Mouse (Mus musculus) E14TG2a.4 (cell line): ENCODE results near the gene Nkain2.

Source experiments
- H3K27me3 ChIP-seq: 2 replicates; pipeline ENCODE4 v1.6.1; 2014; ENCODE audit warnings: low read length, control low read depth; ENCODE audit not compliant: insufficient read depth
- H3K36me3 ChIP-seq: 2 replicates; pipeline ENCODE4 v1.6.1; 2014; ENCODE audit warnings: low read length, control low read depth; ENCODE audit not compliant: insufficient read depth
- H3K4me1 ChIP-seq: replicated peaks from 2 replicates; pipeline ENCODE4 v1.6.1; 2014; ENCODE audit warnings: low read depth, low read length, control low read depth
- H3K4me3 ChIP-seq: replicated peaks from 2 replicates; pipeline ENCODE4 v1.5.1; 2014; ENCODE audit warnings: mild to moderate bottlenecking, low read length
- H3K9me3 ChIP-seq: 2 replicates; pipeline ENCODE4 v1.6.1; 2014; ENCODE audit warnings: low read length, control low read depth
- CTCF ChIP-seq: conservative IDR thresholded peaks from 2 replicates; pipeline ENCODE4 v1.5.1; 2014; ENCODE audit warnings: low read length
- NANOG ChIP-seq: IDR thresholded peaks from 2 replicates; pipeline ENCODE4 v1.6.1; 2014; ENCODE audit warnings: borderline replicate concordance, low read length, mixed read lengths
- POU5F1 ChIP-seq: IDR thresholded peaks from 2 replicates; pipeline ENCODE4 v1.6.1; 2014; ENCODE audit warnings: low read length, borderline replicate concordance

The Nkain2 gene

GRCm38 (mm10) chr10:32060396-32060795 is 829.9 kb downstream of the Nkain2 start:
- H3K36me3 ChIP-seq, result no peaks in the 10 kb centered on the region
- TF ChIP-seq POU5F1 (no peak), CTCF (no peak), NANOG (no peak)

GRCm38 (mm10) chr10:32058251-32058650 is 832.0 kb downstream of the Nkain2 start:
- Histone ChIP-seq H3K27me3 (no peaks in the 10 kb centered on the region), H3K4me1 (no peaks in the 10 kb centered on the region), H3K4me3 (no peak overlapping the region), H3K9me3 (no peaks in the 10 kb centered on the region), H3K36me3 (no peaks in the 10 kb centered on the region)
- TF ChIP-seq POU5F1 (no peak), CTCF (no peak), NANOG (no peak)

More at GRCm38 (mm10) chr10:32060396-32060795, 829.9 kb downstream of the Nkain2 start:
- Histone ChIP-seq H3K9me3 (no peaks in the 10 kb centered on the region), H3K4me3 (no peak overlapping the region), H3K27me3 (no peaks in the 10 kb centered on the region), H3K4me1 (no peaks in the 10 kb centered on the region)

GRCm38 (mm10) chr10:32052546-32053295 is 837.5 kb downstream of the Nkain2 start:
- Histone ChIP-seq H3K9me3 (no peaks in the 10 kb centered on the region), H3K4me1 (no peaks in the 10 kb centered on the region), H3K36me3 (no peaks in the 10 kb centered on the region), H3K4me3 (no peak overlapping the region), H3K27me3 (no peaks in the 10 kb centered on the region)
- TF ChIP-seq NANOG (no peak), POU5F1 (no peak), CTCF (no peak)

GRCm38 (mm10) chr10:32052045-32052444 is 838.2 kb downstream of the Nkain2 start:
- no peak overlapping the region for H3K4me3 ChIP-seq
- H3K4me1 ChIP-seq, result no peaks in the 10 kb centered on the region
- H3K9me3 ChIP-seq, result no peaks in the 10 kb centered on the region
- H3K27me3 ChIP-seq, result no peaks in the 10 kb centered on the region
- no peaks in the 10 kb centered on the region for H3K36me3 ChIP-seq
- no peak for TF ChIP-seq NANOG
- no peak for TF ChIP-seq POU5F1
- TF ChIP-seq CTCF, result no peak

DNA sequence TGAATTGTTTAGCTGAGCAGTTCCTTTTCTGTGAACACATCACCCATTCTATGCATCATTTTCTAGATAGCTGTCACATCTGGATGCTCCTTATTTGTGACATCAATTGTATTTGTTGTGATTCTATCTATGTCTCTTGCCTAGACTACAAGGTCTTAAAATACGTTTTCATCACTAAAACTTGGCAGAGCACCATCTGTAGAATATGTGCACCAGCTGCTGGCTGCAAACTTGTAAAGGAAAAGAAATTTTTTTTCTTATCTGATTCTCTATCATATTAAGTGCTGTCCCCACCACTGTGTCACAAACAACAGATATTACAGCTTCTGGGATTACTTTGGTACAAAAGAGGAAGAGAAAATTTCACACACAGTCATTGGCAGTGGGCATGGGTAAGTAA is 860.3 kb downstream of the Nkain2 start:
- Histone ChIP-seq H3K27me3 (no peaks in the 10 kb centered on the region), H3K4me3 (no peak overlapping the region), H3K9me3 (no peaks in the 10 kb centered on the region), H3K4me1 (no peaks in the 10 kb centered on the region), H3K36me3 (no peaks in the 10 kb centered on the region)
- TF ChIP-seq CTCF (no peak), NANOG (no peak), POU5F1 (no peak)

- no peak for TF ChIP-seq POU5F1
- TF ChIP-seq NANOG, result no peak
- TF ChIP-seq CTCF, result no peak
- H3K4me3 ChIP-seq, result no peak overlapping the region
- no peaks in the 10 kb centered on the region for H3K36me3 ChIP-seq
- H3K27me3 ChIP-seq, result no peaks in the 10 kb centered on the region
- no peaks in the 10 kb centered on the region for H3K9me3 ChIP-seq
- no peaks in the 10 kb centered on the region for H3K4me1 ChIP-seq
Measured at GRCm38 (mm10) chr10:32018385-32018784, 871.9 kb downstream of the Nkain2 start.

DNA sequence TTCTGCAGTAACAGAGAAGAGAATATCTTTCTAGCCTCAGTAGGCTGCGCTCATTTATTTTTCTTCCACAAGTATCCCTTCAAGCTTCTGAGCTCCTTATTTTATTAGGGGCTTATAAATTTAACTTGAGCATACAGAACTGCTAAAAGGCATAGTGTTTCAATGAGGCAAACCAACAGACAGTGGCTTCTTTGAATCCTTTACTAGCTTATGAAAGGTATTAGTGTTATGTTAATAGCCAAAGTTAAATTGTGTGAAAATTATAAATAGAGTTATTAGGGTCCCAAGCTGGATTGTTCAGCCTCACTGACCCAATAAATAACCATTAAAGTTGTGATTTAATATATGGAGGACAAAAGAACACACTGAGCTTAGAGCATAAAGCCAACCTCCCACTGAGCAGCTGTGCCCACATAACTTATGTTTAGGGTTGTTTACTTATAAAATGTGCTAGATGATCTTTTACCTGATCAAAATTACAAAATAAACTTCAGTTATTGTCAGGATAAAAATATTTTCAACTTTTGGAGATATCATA is 889.0 kb downstream of the Nkain2 start:
- Histone ChIP-seq H3K9me3 (no peaks in the 10 kb centered on the region), H3K4me1 (no peaks in the 10 kb centered on the region), H3K4me3 (no peak overlapping the region), H3K27me3 (no peaks in the 10 kb centered on the region), H3K36me3 (no peaks in the 10 kb centered on the region)
- no peak for TF ChIP-seq NANOG
- no peak for TF ChIP-seq CTCF
- TF ChIP-seq POU5F1, result no peak

- no peaks in the 10 kb centered on the region for H3K36me3 ChIP-seq
- no peak for TF ChIP-seq CTCF
- TF ChIP-seq NANOG, result no peak
- no peak for TF ChIP-seq POU5F1
- no peaks in the 10 kb centered on the region for H3K27me3 ChIP-seq
- H3K4me3 ChIP-seq, result no peak overlapping the region
- H3K9me3 ChIP-seq, result no peaks in the 10 kb centered on the region
- no peaks in the 10 kb centered on the region for H3K4me1 ChIP-seq
Measured at GRCm38 (mm10) chr10:31993205-31993604, 897.1 kb downstream of the Nkain2 start.
